Comparison of ENCODE assay signal across 23 mouse cellular contexts in the genomic region with DNA sequence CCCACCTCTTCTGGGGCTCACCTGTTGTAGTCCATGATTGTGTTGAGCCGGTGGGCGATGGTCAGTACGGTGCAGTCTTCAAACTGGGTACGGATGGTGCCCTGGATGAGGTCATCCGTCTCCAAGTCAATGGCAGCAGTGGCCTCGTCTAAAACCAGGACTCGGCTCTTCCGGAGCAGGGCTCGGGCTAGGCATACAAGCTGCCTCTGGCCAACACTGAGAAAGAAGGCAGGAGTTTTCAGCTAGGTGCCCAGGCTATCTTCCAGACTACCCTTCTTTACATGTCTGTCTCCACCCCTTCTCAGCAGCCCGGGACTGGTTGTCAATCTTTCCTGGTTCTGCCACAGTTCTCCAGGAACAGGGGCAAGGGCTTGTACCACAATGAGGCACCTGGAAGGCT. TPM values are rescaled to one million over a fixed set of nuclear protein-coding genes. Genes with fewer than 3 reads are reported as not detected.
A peak's percentile ranks its signal among the peaks of the same experiment; 100 is the strongest.
DNase-seq lines count a peak whose midpoint lies in the region; ATAC-seq and TF ChIP-seq lines count a peak whose summit lies in the region.
"Had no signal": no experiment of that assay in that cellular context is flagged by ENCODE, and none has a peak within 500 bp of the region (broad histone marks: within the 10 kb centered on the region; RNA-seq: fewer than 3 reads in every experiment).

No protein-coding gene starts in this region.

- TF ChIP-seq CTCF in lung, postnatal 0 days (IDR thresholded peaks at IDR 0.05): no peak
- no peak for TF ChIP-seq CTCF in lung, adult 2 months (IDR thresholded peaks at IDR 0.05; ENCODE audit: insufficient read depth, low read length)

- H3K27ac ChIP-seq in lung, postnatal 0 days (ENCODE audit: low read length): peak overlapping the region; percentile 45
- H3K27ac ChIP-seq in stomach, embryonic 16.5 days (ENCODE audit: low read length): peak overlapping the region; percentile 75
- H3K27ac ChIP-seq: embryonic facial prominence, embryonic 10.5 days; embryonic facial prominence, embryonic 13.5 days; forebrain, embryonic 13.5 days; hindbrain, embryonic 12.5 days; hindbrain, postnatal 0 days had no signal

- no peak for ATAC-seq in lung, postnatal 0 days
- no peak for ATAC-seq in stomach, embryonic 16.5 days (ENCODE audit: insufficient read depth, low FRiP score)
- ATAC-seq: forebrain, embryonic 13.5 days; forebrain, embryonic 16.5 days; hindbrain, postnatal 0 days had no signal

- no peak for TF ChIP-seq EP300 in lung, postnatal 0 days (IDR thresholded peaks at IDR 0.05)

- peaks cover 21% of the 10 kb centered on the region for H3K4me1 ChIP-seq in lung, postnatal 0 days (ENCODE audit: insufficient read depth, low read depth, low read length)
- peaks cover 30% of the 10 kb centered on the region for H3K4me1 ChIP-seq in lung, adult 2 months (ENCODE audit: control insufficient read depth, insufficient read depth, low read length)
- H3K4me1 ChIP-seq in stomach, embryonic 16.5 days (ENCODE audit: control insufficient read depth, insufficient read depth, low read length): peaks cover 28% of the 10 kb centered on the region

- H3K9ac ChIP-seq in lung, postnatal 0 days (replicated peaks; ENCODE audit: low read depth): no peak overlapping the region
- H3K9ac ChIP-seq in stomach, embryonic 16.5 days (ENCODE audit: low read length): no peak overlapping the region
- H3K9ac ChIP-seq: embryonic facial prominence, embryonic 13.5 days; forebrain, embryonic 13.5 days; hindbrain, embryonic 12.5 days had no signal

- H3K9me3 ChIP-seq in lung, postnatal 0 days (ENCODE audit: low read length): no peaks in the 10 kb centered on the region
- no peaks in the 10 kb centered on the region for H3K9me3 ChIP-seq in stomach, embryonic 16.5 days (replicated peaks; ENCODE audit: control insufficient read depth, low read length)
- H3K9me3 ChIP-seq: embryonic facial prominence, embryonic 10.5 days; embryonic facial prominence, embryonic 13.5 days; forebrain, embryonic 10.5 days; forebrain, embryonic 13.5 days; hindbrain, embryonic 12.5 days had no signal

- DNase-seq in adrenal gland, postnatal 14 days: peak; percentile 37
- DNase-seq in adrenal gland, postnatal 25 days: no peak
- DNase-seq in lung, postnatal 0 days (ENCODE audit: low spot score): no peak
- no peak for DNase-seq in lung, adult 2 months
- DNase-seq in layer of hippocampus, adult 9-11 months: no peak
- DNase-seq in heart, adult 18-20 months: no peak
- DNase-seq: cerebellum, adult 11-12 months; cerebellum, adult 8-10 months; cerebellum, postnatal 10 days; cerebellum, postnatal 36 days; embryo, embryonic 11 days; gastrocnemius, postnatal 10 days; gastrocnemius, postnatal 36 days had no signal

- no peak for TF ChIP-seq POLR2A in lung, adult 2 months (IDR thresholded peaks at IDR 0.05; ENCODE audit: borderline replicate concordance, extremely low read depth, low read depth, low read length)

- H3K4me2 ChIP-seq in lung, postnatal 0 days (replicated peaks; ENCODE audit: low read depth, low read length): no peak overlapping the region
- H3K4me2 ChIP-seq in stomach, embryonic 16.5 days (ENCODE audit: low read depth, low read length): no peak overlapping the region
- H3K4me2 ChIP-seq: embryonic facial prominence, embryonic 13.5 days; forebrain, embryonic 13.5 days; heart, embryonic 11.5 days; hindbrain, embryonic 12.5 days had no signal

- H3K4me3 ChIP-seq in lung, postnatal 0 days (ENCODE audit: low read depth, low read length): no peak overlapping the region
- no peak overlapping the region for H3K4me3 ChIP-seq in lung, adult 2 months (replicated peaks; ENCODE audit: extremely low read depth, low read depth, low read length)
- H3K4me3 ChIP-seq in stomach, embryonic 16.5 days (replicated peaks; ENCODE audit: low read length): no peak overlapping the region
- H3K4me3 ChIP-seq: embryonic facial prominence, embryonic 10.5 days; embryonic facial prominence, embryonic 13.5 days; forebrain, embryonic 10.5 days; forebrain, embryonic 13.5 days; hindbrain, embryonic 12.5 days had no signal

- H3K27me3 ChIP-seq in lung, postnatal 0 days (replicated peaks; ENCODE audit: insufficient read depth, low read length): no peaks in the 10 kb centered on the region
- no peaks in the 10 kb centered on the region for H3K27me3 ChIP-seq in stomach, embryonic 16.5 days (ENCODE audit: control insufficient read depth, insufficient read depth, low read length)
- H3K27me3 ChIP-seq: embryonic facial prominence, embryonic 13.5 days; forebrain, embryonic 13.5 days; Patski had no signal

- WGBS in lung, postnatal 0 days: 66% methylated on average over 10 of the region's 10 CpGs
- 62% methylated on average over 10 of the region's 10 CpGs for WGBS in lung, adult 2 months
- WGBS in stomach, embryonic 16.5 days: 73% methylated on average over 10 of the region's 10 CpGs

- H3K36me3 ChIP-seq in lung, postnatal 0 days (ENCODE audit: insufficient read depth, low read length): no peaks in the 10 kb centered on the region
- no peaks in the 10 kb centered on the region for H3K36me3 ChIP-seq in stomach, embryonic 16.5 days (ENCODE audit: control insufficient read depth, insufficient read depth, low read length)
- H3K36me3 ChIP-seq: hindbrain, embryonic 12.5 days had no signal

RNA-seq across cellular contexts. Expression of a gene that starts 18.1 kb away (rescaled TPM):
- 131 and 136 TPM in 2 replicates for total RNA-seq in adrenal gland, postnatal 14 days (2021)
- total RNA-seq in adrenal gland, postnatal 25 days (2021): 154 and 158 TPM in 2 replicates
- polyA plus RNA-seq in lung, postnatal 0 days (2015; fragmentation: Nextera tagmentation; extraction: Ambion mirVana): 33.3 and 33.6 TPM in 2 replicates
- 193 and 235 TPM in 2 replicates for polyA plus RNA-seq in lung, adult 2 months (2012; rRNA removed)
- 11.0 and 11.1 TPM in 2 replicates for polyA plus RNA-seq in stomach, embryonic 16.5 days (2015; fragmentation: Nextera tagmentation; extraction: Ambion mirVana)
- total RNA-seq in heart, adult 18-20 months (2021): 100 to 1,000 TPM; 274 to 280 TPM

RNA-seq across cellular contexts. Expression of a gene that starts 24.1 kb away (rescaled TPM):
- total RNA-seq in adrenal gland, postnatal 14 days (2021): 74.5 and 94.6 TPM in 2 replicates
- total RNA-seq in adrenal gland, postnatal 25 days (2021): 97.2 and 105 TPM in 2 replicates
- 79.4 and 84.0 TPM in 2 replicates for polyA plus RNA-seq in lung, postnatal 0 days (2015; fragmentation: Nextera tagmentation; extraction: Ambion mirVana)
- polyA plus RNA-seq in lung, adult 2 months (2012; rRNA removed): 10.0 and 16.1 TPM in 2 replicates
- polyA plus RNA-seq in stomach, embryonic 16.5 days (2015; fragmentation: Nextera tagmentation; extraction: Ambion mirVana): 96.7 and 112 TPM in 2 replicates
- 10 to 100 TPM; 31.4 to 34.7 TPM for total RNA-seq in heart, adult 18-20 months (2021)

RNA-seq across cellular contexts. Expression of a gene that starts 46.9 kb away (rescaled TPM):
- total RNA-seq in adrenal gland, postnatal 14 days (2021): 4.0 and 9.1 TPM in 2 replicates
- 4.5 and 5.1 TPM in 2 replicates for total RNA-seq in adrenal gland, postnatal 25 days (2021)
- polyA plus RNA-seq in lung, postnatal 0 days (2015; fragmentation: Nextera tagmentation; extraction: Ambion mirVana): 8.7 and 10.4 TPM in 2 replicates
- 47.6 and 57.9 TPM in 2 replicates for polyA plus RNA-seq in lung, adult 2 months (2012; rRNA removed)
- 11.4 and 16.4 TPM in 2 replicates for polyA plus RNA-seq in stomach, embryonic 16.5 days (2015; fragmentation: Nextera tagmentation; extraction: Ambion mirVana)
- 1 to 10 TPM; 1.7 to 1.8 TPM for total RNA-seq in heart, adult 18-20 months (2021)
